In genomic region chrX:99422053-99422452, GRCm38 (mm10) we compare ENCODE assay signal across 19 mouse cellular contexts.
"Had no signal": no experiment of that assay in that cellular context is flagged by ENCODE, and none has a peak within 500 bp of the region (broad histone marks: within the 10 kb centered on the region; RNA-seq: fewer than 3 reads in every experiment).

No protein-coding gene starts in this region.

- H3K27ac ChIP-seq: limb, embryonic 12.5 days; limb, embryonic 15.5 days; liver, embryonic 14.5 days; macrophage; midbrain, embryonic 12.5 days; midbrain, embryonic 15.5 days; neural tube, embryonic 12.5 days; neural tube, embryonic 15.5 days; stomach, embryonic 15.5 days had no signal

- H3K36me3 ChIP-seq: limb, embryonic 12.5 days; limb, embryonic 15.5 days; midbrain, embryonic 12.5 days; midbrain, embryonic 15.5 days; neural tube, embryonic 12.5 days; neural tube, embryonic 15.5 days; stomach, embryonic 15.5 days had no signal

- DNase-seq: kidney, postnatal 14 days; kidney, postnatal 4 days; left cerebral cortex, postnatal 4 days; liver, postnatal 0 days; lung, embryonic 14.5 days; right cerebral cortex, adult 18-20 months; right cerebral cortex, postnatal 14 days; right cerebral cortex, postnatal 4 days; spleen, adult 18-20 months; thymus, postnatal 25 days had no signal

- H3K9me3 ChIP-seq: limb, embryonic 12.5 days; limb, embryonic 15.5 days; midbrain, embryonic 12.5 days; midbrain, embryonic 15.5 days; neural tube, embryonic 12.5 days; neural tube, embryonic 15.5 days; stomach, embryonic 15.5 days had no signal

- H3K4me1 ChIP-seq: limb, embryonic 12.5 days; limb, embryonic 15.5 days; midbrain, embryonic 15.5 days; neural tube, embryonic 12.5 days; neural tube, embryonic 15.5 days had no signal

- H3K27me3 ChIP-seq: stomach, embryonic 15.5 days had no signal

- H3K4me3 ChIP-seq: limb, embryonic 12.5 days; limb, embryonic 15.5 days; midbrain, embryonic 12.5 days; midbrain, embryonic 15.5 days; neural tube, embryonic 12.5 days; neural tube, embryonic 15.5 days; stomach, embryonic 15.5 days had no signal
